Mouse (Mus musculus): ENCODE results near the gene Vgll2. TPM values are rescaled to one million over a fixed set of nuclear protein-coding genes. Genes with fewer than 3 reads are reported as not detected.
A peak's percentile ranks its signal among the peaks of the same experiment; 100 is the strongest.

The Vgll2 gene
- polyA plus RNA-seq, 1 experiment from 2014 or later = 0.71 TPM

DNA sequence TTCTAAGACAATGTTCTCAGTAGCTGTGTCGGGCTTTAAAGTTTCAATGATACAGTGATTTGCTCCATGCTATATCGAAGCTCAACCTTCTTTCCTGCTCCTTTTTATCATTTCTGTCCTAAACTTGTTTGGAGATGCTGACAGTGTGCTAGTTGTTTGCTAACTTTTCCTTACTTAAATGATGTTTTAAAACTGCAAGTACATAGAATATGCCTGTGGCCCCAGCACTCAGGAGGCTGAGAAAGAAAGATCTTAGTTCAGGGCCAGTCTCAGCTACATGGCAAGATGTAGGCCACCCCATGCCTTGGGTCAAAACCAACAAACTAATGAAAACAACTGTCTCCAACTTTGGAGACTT lies 1.7 kb downstream of the Vgll2 start:
- no peak for ATAC-seq
- H3K4me3 ChIP-seq (replicated peaks; ENCODE audit: low read length) = no peak overlapping the region
- H3K9me3 ChIP-seq (ENCODE audit: control insufficient read depth, low read length) = no peaks in the 10 kb centered on the region
- 17% methylated on average over 2 of the region's 2 CpGs for WGBS
- H3K9ac ChIP-seq (replicated peaks; ENCODE audit: low read depth, low read length) = no peak overlapping the region
- peaks cover 69% of the 10 kb centered on the region for H3K27me3 ChIP-seq (replicated peaks; ENCODE audit: control insufficient read depth, insufficient read depth, low read length)
- H3K4me1 ChIP-seq (replicated peaks; ENCODE audit: control insufficient read depth, insufficient read depth, low read length) = peaks cover 27% of the 10 kb centered on the region
- no peaks in the 10 kb centered on the region for H3K36me3 ChIP-seq (ENCODE audit: control insufficient read depth, insufficient read depth)
- no peak overlapping the region for H3K27ac ChIP-seq (ENCODE audit: low read length)
- H3K4me2 ChIP-seq (ENCODE audit: low read length) = no peak overlapping the region

DNA sequence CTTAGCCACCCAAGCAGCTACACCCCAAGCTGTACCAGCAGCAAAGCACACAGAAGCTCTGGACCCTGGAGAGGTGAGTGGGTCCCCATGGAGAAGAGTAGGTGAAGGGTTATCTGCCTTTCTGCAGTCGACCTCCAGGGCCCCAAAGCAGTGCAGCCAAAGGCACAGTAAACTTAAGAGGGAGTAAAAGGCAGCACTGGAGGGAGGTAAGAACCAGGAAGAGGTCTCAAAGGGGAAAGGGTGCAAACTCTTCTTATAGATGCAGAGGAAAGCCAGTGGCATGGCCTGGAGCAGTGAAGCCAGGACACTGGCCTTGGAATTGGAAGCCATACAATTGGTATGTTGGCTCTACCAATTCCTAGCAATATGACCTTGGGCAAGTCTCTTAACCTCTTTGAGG lies 3.0 kb downstream of the Vgll2 start:
- Histone ChIP-seq H3K9me3 (ENCODE audit: control insufficient read depth, low read length) (no peaks in the 10 kb centered on the region), H3K4me2 (ENCODE audit: low read length) (no peak overlapping the region), H3K27ac (ENCODE audit: low read length) (no peak overlapping the region), H3K9ac (replicated peaks; ENCODE audit: low read depth, low read length) (no peak overlapping the region), H3K4me1 (replicated peaks; ENCODE audit: control insufficient read depth, insufficient read depth, low read length) (peaks cover 27% of the 10 kb centered on the region), H3K27me3 (replicated peaks; ENCODE audit: control insufficient read depth, insufficient read depth, low read length) (peaks cover 71% of the 10 kb centered on the region), H3K36me3 (ENCODE audit: control insufficient read depth, insufficient read depth) (no peaks in the 10 kb centered on the region), H3K4me3 (replicated peaks; ENCODE audit: low read length) (no peak overlapping the region)
- ATAC-seq = no peak
- WGBS = 0% methylated on average over 1 of the region's 1 CpGs

DNA sequence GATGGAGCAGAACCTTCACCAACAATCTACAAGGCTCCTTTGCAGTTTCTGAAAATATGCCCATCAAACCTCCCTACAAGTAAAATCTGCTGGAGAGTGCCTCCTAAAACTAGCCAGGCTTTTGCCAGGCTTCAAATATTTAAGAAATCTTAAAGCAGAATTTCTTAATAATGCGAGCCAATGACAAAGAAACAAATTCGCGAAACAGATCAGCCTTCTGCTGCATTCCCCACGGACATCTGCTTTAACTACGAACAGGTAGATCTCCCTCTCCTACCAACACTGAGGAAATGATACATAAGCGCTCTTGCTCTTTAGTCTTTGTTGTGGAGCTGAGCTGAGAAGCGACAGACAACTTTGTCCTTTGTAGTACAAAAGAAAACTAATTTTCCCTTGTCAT lies 3.5 kb downstream of the Vgll2 start:
- Histone ChIP-seq H3K27ac (ENCODE audit: low read length) (no peak overlapping the region), H3K27me3 (replicated peaks; ENCODE audit: control insufficient read depth, insufficient read depth, low read length) (peaks cover 69% of the 10 kb centered on the region), H3K4me2 (ENCODE audit: low read length) (no peak overlapping the region), H3K4me1 (replicated peaks; ENCODE audit: control insufficient read depth, insufficient read depth, low read length) (peaks cover 27% of the 10 kb centered on the region), H3K9ac (replicated peaks; ENCODE audit: low read depth, low read length) (no peak overlapping the region), H3K9me3 (ENCODE audit: control insufficient read depth, low read length) (no peaks in the 10 kb centered on the region), H3K36me3 (ENCODE audit: control insufficient read depth, insufficient read depth) (no peaks in the 10 kb centered on the region), H3K4me3 (replicated peaks; ENCODE audit: low read length) (no peak overlapping the region)
- no peak for ATAC-seq
- WGBS = 11% methylated on average over 7 of the region's 7 CpGs

DNA sequence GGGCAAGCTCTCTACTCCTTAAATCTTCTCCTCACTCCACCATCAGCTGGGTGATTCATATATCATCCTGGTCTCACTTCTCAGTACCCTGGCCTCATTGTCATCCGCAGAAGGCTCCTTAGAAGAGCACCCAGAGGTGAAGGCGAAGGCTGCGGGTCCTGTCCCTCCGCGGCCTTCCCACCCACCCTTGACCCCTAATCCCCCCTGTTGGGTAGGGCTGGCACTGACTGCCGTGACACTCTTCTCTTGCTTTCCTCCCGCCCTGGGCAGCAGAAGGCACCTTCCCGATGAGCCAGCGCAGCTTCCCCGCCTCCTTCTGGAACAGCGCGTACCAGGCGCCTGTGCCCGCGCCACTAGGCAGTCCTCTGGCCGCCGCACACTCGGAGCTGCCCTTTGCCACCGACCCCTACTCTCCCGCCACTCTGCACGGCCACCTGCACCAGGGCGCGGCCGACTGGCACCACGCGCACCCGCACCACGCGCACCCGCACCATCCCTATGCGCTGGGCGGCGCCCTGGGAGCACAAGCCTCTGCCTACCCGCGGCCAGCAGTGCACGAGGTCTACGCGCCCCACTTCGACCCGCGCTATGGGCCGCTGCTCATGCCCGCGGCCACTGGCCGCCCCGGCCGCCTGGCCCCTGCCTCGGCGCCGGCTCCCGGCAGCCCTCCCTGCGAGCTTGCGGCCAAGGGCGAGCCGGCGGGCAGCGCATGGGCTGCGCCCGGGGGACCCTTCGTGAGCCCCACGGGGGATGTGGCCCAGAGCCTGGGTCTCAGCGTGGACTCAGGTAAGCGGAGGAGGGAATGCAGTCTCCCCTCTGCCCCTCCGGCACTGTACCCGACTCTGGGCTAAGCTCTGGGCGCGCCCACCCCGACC lies 5.1 kb downstream of the Vgll2 start:
- Histone ChIP-seq H3K27ac (ENCODE audit: low read length) (no peak overlapping the region), H3K9ac (replicated peaks; ENCODE audit: low read depth, low read length) (peak overlapping the region; percentile 31; the same call in 1 of the 2 replicates), H3K4me3 (replicated peaks; ENCODE audit: low read length) (peak overlapping the region; percentile 40), H3K9me3 (ENCODE audit: control insufficient read depth, low read length) (no peaks in the 10 kb centered on the region), H3K27me3 (replicated peaks; ENCODE audit: control insufficient read depth, insufficient read depth, low read length) (peaks cover 65% of the 10 kb centered on the region), H3K4me2 (ENCODE audit: low read length) (peak overlapping the region; percentile 75), H3K36me3 (ENCODE audit: control insufficient read depth, insufficient read depth) (no peaks in the 10 kb centered on the region), H3K4me1 (replicated peaks; ENCODE audit: control insufficient read depth, insufficient read depth, low read length) (peaks cover 19% of the 10 kb centered on the region)
- peak; percentile 70 for ATAC-seq
- WGBS = 2% methylated on average over 68 of the region's 68 CpGs

DNA sequence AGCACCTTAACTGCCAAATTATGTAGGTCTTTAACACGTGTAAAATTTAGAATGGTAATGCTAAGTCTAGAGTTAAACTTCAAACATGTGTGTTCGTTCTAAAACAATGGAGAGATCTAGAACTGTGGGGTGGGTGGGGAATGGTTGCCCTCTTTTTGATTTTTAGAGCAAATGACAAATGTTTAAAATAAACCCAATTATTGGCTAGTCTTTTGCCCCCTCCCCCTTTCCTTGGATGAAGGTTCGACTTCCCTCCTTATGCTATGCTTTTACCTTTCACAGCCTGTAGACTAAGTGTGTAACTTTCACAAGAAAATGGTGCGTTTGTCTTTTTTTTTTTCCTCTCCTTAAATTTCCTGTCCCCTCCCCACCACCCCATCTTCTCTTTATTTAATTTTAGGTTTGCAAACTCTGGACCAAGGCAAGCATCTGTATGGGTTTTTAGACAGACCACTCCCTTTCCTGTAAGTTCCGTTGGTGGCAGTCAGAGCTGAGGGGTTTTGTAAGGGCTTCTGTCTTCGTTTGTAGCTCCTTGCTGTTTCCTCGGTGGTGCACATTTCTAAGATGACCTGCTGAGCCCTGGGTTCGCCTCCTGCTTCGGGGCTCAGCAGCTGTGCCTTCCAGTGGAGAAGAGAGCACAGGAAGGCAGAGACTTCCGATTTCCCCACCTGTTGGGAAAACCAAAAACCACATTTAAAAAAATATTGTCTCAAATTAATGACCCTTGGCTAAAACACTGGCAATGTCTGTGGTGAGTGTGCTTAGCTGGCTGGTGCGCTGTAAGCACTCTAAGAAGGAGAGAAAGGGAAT lies 6.5 kb downstream of the Vgll2 start:
- no peak overlapping the region for H3K9ac ChIP-seq (replicated peaks; ENCODE audit: low read depth, low read length)
- H3K27me3 ChIP-seq (replicated peaks; ENCODE audit: control insufficient read depth, insufficient read depth, low read length) = peaks cover 61% of the 10 kb centered on the region
- 3% methylated on average over 11 of the region's 11 CpGs for WGBS
- H3K4me2 ChIP-seq (ENCODE audit: low read length) = no peak overlapping the region
- H3K27ac ChIP-seq (ENCODE audit: low read length) = no peak overlapping the region
- no peak overlapping the region for H3K4me3 ChIP-seq (replicated peaks; ENCODE audit: low read length)
- ATAC-seq = no peak
- H3K36me3 ChIP-seq (ENCODE audit: control insufficient read depth, insufficient read depth) = no peaks in the 10 kb centered on the region
- H3K4me1 ChIP-seq (replicated peaks; ENCODE audit: control insufficient read depth, insufficient read depth, low read length) = peaks cover 11% of the 10 kb centered on the region
- H3K9me3 ChIP-seq (ENCODE audit: control insufficient read depth, low read length) = no peaks in the 10 kb centered on the region

DNA sequence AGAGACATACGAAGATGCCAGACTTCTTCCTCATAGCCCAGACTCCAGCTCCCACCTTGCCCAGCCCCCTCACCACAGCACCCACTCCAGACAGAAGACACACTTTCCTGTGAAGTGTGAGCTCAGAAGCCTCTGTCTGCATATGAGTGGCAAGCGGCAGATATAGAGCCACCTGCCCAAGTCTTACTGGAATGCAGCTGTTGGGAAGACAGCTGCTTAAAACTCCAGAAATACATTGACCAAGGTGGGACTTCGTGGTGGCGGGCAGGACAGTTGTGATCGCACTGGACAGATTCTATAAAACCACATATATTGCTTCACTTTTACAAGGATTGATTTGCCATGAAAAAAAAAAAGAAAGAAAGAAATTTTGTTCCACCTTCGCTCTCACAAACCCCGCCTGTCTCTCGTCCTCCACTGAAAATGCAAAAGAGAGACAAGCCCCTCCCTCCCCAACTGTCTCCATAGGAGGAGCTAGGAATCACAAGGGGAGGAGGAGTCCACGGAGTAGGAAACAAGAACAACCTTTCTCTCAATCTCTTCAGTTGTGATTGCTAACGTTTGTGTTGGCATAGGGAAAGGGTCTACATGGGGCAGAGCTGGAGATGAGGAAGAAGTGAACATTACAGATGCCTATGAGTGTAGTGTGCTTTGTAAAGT lies 7.2 kb downstream of the Vgll2 start:
- Histone ChIP-seq H3K27ac (ENCODE audit: low read length) (no peak overlapping the region), H3K36me3 (ENCODE audit: control insufficient read depth, insufficient read depth) (no peaks in the 10 kb centered on the region), H3K9me3 (ENCODE audit: control insufficient read depth, low read length) (no peaks in the 10 kb centered on the region), H3K4me3 (replicated peaks; ENCODE audit: low read length) (no peak overlapping the region), H3K4me1 (replicated peaks; ENCODE audit: control insufficient read depth, insufficient read depth, low read length) (peaks cover 12% of the 10 kb centered on the region), H3K27me3 (replicated peaks; ENCODE audit: control insufficient read depth, insufficient read depth, low read length) (peaks cover 53% of the 10 kb centered on the region), H3K9ac (replicated peaks; ENCODE audit: low read depth, low read length) (no peak overlapping the region), H3K4me2 (ENCODE audit: low read length) (no peak overlapping the region)
- WGBS = 2% methylated on average over 10 of the region's 10 CpGs
- ATAC-seq = no peak

DNA sequence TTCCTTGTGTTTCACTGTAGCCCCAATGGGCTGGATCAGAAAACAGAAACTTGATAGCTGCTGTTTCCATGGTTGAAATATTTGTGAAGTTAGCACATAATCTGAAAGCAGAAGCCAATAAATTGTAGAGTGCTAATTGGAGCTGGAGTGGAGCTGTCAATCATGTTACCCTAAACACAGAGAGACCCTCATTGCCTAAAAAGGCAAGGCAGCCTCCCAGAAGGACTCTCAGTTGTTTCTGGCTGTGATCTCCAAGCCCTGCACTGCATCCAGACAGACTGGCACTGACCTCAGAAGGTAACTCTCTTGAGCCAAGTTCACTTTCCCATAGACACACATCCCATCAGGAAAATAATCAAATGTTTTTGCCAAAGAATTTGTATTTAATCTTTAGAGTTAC lies 11.4 kb downstream of the Vgll2 start:
- Histone ChIP-seq H3K9me3 (ENCODE audit: control insufficient read depth, low read length) (no peaks in the 10 kb centered on the region), H3K4me1 (replicated peaks; ENCODE audit: control insufficient read depth, insufficient read depth, low read length) (0 out of 2 replicates have a peak, but pooled peaks cover 2% of the 10 kb centered on the region), H3K27me3 (replicated peaks; ENCODE audit: control insufficient read depth, insufficient read depth, low read length) (peaks cover 22% of the 10 kb centered on the region), H3K4me2 (ENCODE audit: low read length) (no peak overlapping the region), H3K27ac (ENCODE audit: low read length) (no peak overlapping the region), H3K36me3 (ENCODE audit: control insufficient read depth, insufficient read depth) (no peaks in the 10 kb centered on the region), H3K4me3 (replicated peaks; ENCODE audit: low read length) (no peak overlapping the region), H3K9ac (replicated peaks; ENCODE audit: low read depth, low read length) (no peak overlapping the region)
- peak; percentile 50 for ATAC-seq

DNA sequence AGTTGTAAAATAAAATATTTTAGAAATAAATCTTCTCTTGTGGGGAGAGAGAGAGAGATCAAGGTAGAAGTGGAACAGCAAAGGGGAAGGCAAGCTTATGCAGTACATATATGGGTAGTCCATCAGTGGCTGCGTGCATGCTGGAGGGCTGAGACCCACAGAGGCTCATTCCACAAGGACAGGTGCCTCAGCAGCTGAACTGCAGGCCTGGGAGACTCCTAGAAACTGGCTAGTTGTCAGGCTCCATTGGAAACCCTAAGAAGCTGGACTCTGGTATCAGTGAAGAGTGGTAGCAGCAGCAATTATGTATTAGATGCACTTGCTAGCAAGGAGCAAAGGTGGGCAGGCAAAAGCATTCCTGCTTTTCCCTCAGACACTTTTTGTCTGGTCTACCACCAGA lies 17.1 kb downstream of the Vgll2 start:
- H3K9ac ChIP-seq (replicated peaks; ENCODE audit: low read depth, low read length) = no peak overlapping the region
- H3K4me2 ChIP-seq (ENCODE audit: low read length) = no peak overlapping the region
- no peaks in the 10 kb centered on the region for H3K4me1 ChIP-seq (replicated peaks; ENCODE audit: control insufficient read depth, insufficient read depth, low read length)
- 86% methylated on average over 1 of the region's 1 CpGs for WGBS
- no peaks in the 10 kb centered on the region for H3K36me3 ChIP-seq (ENCODE audit: control insufficient read depth, insufficient read depth)
- H3K4me3 ChIP-seq (replicated peaks; ENCODE audit: low read length) = no peak overlapping the region
- H3K27ac ChIP-seq (ENCODE audit: low read length) = no peak overlapping the region
- no peaks in the 10 kb centered on the region for H3K9me3 ChIP-seq (ENCODE audit: control insufficient read depth, low read length)
- no peaks in the 10 kb centered on the region for H3K27me3 ChIP-seq (replicated peaks; ENCODE audit: control insufficient read depth, insufficient read depth, low read length)
- ATAC-seq = no peak

DNA sequence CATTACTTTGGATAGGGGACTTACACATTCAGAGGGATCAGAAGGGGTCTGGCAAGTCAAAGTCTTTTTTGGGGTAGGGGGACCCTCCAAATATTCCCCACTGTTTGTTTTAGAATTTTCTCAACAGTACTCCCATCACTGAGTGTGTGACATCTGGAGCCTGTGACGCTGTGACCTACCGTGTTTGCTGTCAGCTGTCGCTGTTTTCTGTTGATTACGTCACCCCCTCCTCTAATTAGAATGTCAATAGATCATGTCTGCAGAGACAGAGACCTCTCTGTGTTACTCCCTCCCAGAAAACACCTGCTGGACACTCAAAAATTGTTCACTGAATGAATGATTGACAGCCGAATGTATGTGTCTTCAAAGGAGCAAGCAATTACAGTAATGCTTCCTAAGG lies 20.8 kb downstream of the Vgll2 start:
- Histone ChIP-seq H3K9ac (replicated peaks; ENCODE audit: low read depth, low read length) (no peak overlapping the region), H3K4me1 (replicated peaks; ENCODE audit: control insufficient read depth, insufficient read depth, low read length) (no peaks in the 10 kb centered on the region), H3K4me2 (ENCODE audit: low read length) (no peak overlapping the region), H3K4me3 (replicated peaks; ENCODE audit: low read length) (no peak overlapping the region), H3K36me3 (ENCODE audit: control insufficient read depth, insufficient read depth) (no peaks in the 10 kb centered on the region), H3K27me3 (replicated peaks; ENCODE audit: control insufficient read depth, insufficient read depth, low read length) (no peaks in the 10 kb centered on the region), H3K9me3 (ENCODE audit: control insufficient read depth, low read length) (no peaks in the 10 kb centered on the region), H3K27ac (ENCODE audit: low read length) (no peak overlapping the region)
- ATAC-seq = no peak
- WGBS = 47% methylated on average over 5 of the region's 5 CpGs
